Mouse (Mus musculus) kidney, postnatal 0 days (tissue): ENCODE results near the gene Rab31. TPM values are rescaled to one million over a fixed set of nuclear protein-coding genes. Genes with fewer than 3 reads are reported as not detected.

Experiments
- ATAC-seq: fragments of 200-750 bp; cut with Nextera tagmentation; replicated peaks from 2 replicates; pipeline ENCODE4 v1.8.0; 2017; ENCODE audit warnings: low read depth, moderate number of reproducible peaks, moderate TSS enrichment, moderate library complexity; ENCODE audit not compliant: low FRiP score
- DNase-seq: peaks from one replicate; pipeline ENCODE4 v3.0.0-alpha.2; 2016; ENCODE audit warnings: low spot score
- H3K27ac ChIP-seq: fragments of 300-500 bp; sonication (generic); 2 replicates; pipeline ENCODE4 v1.5.1; 2014; ENCODE audit warnings: mild to moderate bottlenecking
- H3K27me3 ChIP-seq: fragments of 300-500 bp; sonication (generic); 2 replicates; pipeline ENCODE4 v1.6.1; 2014; ENCODE audit warnings: low read length, mixed read lengths; ENCODE audit not compliant: insufficient read depth
- H3K36me3 ChIP-seq: fragments of 300-500 bp; sonication (generic); 2 replicates; pipeline ENCODE4 v1.6.1; 2014; ENCODE audit warnings: low read length, mixed read lengths; ENCODE audit not compliant: insufficient read depth
- H3K4me1 ChIP-seq: fragments of 300-500 bp; sonication (generic); replicated peaks from 2 replicates; pipeline ENCODE4 v1.6.1; 2014; ENCODE audit warnings: antibody characterized with exemption, low read length, mixed read lengths; ENCODE audit not compliant: insufficient read depth
- H3K4me2 ChIP-seq: fragments of 300-500 bp; sonication (generic); 2 replicates; pipeline ENCODE4 v1.6.1; 2014; ENCODE audit warnings: mild to moderate bottlenecking, low read length, moderate library complexity, mixed read lengths
- H3K4me3 ChIP-seq: fragments of 300-500 bp; sonication (generic); replicated peaks from 2 replicates; pipeline ENCODE4 v1.5.1; 2014; ENCODE audit warnings: low read depth, low read length
- H3K9ac ChIP-seq: fragments of 300-500 bp; sonication (generic); 2 replicates; pipeline ENCODE4 v1.6.1; 2014; ENCODE audit warnings: low read depth, low read length
- H3K9me3 ChIP-seq: fragments of 300-500 bp; sonication (generic); replicated peaks from 2 replicates; pipeline ENCODE4 v1.6.1; 2016; ENCODE audit warnings: low read length, inconsistent platforms, mixed read lengths
- CTCF ChIP-seq: IDR thresholded peaks from 2 replicates; pipeline ENCODE4 v1.5.1; 2016; ENCODE audit warnings: antibody characterized with exemption, low read depth, mild to moderate bottlenecking, moderate library complexity
- WGBS: fragments of 180-500 bp; shearing (Covaris S2); extraction: QIAGEN DNeasy Blood & Tissue Kit; methylation state at CpG from one replicate; pipeline ENCODE4 v1.1.7; 2014; 5-methylcytosine and 5-hydroxymethylcytosine counted together
- polyA plus RNA-seq: library from polyadenylated mRNA; unstranded; fragments of >200 nt; fragmentation: Nextera tagmentation; extraction: Ambion mirVana; gene quantifications from 2 replicates; pipeline ENCODE4 v1.2.1, GENCODE M21; 2015

The Rab31 gene
- polyA plus RNA-seq, 1 experiment from 2014 or later: 30.0 TPM

GRCm38 (mm10) chr17:65681516-65681915 is 91.0 kb downstream of the Rab31 start:
- Histone ChIP-seq H3K27me3 (no peaks in the 10 kb centered on the region), H3K9me3 (no peaks in the 10 kb centered on the region), H3K4me2 (no peak overlapping the region), H3K4me3 (no peak overlapping the region), H3K36me3 (no peaks in the 10 kb centered on the region), H3K9ac (no peak overlapping the region), H3K27ac (no peak overlapping the region), H3K4me1 (no peaks in the 10 kb centered on the region)
- no peak for DNase-seq
- ATAC-seq: no peak
- TF ChIP-seq CTCF: no peak
- 88% methylated on average over 6 of the region's 6 CpGs for WGBS

DNA sequence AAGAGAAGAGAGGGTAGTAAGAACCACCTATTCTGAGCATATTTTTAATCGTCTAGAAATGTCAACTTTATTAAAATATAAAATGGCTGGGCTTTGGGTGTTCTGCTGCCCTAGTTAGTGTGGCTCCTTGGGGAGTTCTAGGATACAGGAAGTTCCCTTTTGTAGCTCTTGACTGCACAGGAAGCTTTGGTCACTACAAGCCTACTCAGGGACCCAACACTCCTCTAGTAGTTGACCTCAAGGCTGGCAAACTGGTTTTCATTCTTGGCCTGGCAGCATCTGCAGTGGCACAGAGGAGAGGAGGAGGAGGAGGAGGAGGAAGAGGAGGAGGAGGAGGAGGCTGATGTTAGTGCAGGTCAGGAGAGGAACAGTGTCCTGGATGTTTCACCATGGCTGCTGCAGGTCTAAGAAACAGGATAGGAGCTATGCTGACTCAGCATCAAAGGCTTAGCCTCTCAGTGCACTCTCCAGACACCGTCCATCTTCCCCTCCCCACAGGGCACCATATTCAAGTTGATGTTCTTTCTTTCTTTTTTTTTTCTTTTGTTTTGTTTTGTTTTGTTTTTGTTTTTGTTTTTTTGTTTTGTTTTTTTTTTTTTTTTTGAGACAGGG is 91.6 kb downstream of the Rab31 start:
- ATAC-seq (no peak), DNase-seq (no peak)
- no peak for TF ChIP-seq CTCF
- no peak overlapping the region for H3K4me3 ChIP-seq
- WGBS: 74% methylated on average over 2 of the region's 2 CpGs
- no peaks in the 10 kb centered on the region for H3K27me3 ChIP-seq
- H3K27ac ChIP-seq: no peak overlapping the region
- H3K4me2 ChIP-seq: no peak overlapping the region
- H3K4me1 ChIP-seq: no peaks in the 10 kb centered on the region
- H3K9me3 ChIP-seq: no peaks in the 10 kb centered on the region
- H3K36me3 ChIP-seq: no peaks in the 10 kb centered on the region
- H3K9ac ChIP-seq: no peak overlapping the region

DNA sequence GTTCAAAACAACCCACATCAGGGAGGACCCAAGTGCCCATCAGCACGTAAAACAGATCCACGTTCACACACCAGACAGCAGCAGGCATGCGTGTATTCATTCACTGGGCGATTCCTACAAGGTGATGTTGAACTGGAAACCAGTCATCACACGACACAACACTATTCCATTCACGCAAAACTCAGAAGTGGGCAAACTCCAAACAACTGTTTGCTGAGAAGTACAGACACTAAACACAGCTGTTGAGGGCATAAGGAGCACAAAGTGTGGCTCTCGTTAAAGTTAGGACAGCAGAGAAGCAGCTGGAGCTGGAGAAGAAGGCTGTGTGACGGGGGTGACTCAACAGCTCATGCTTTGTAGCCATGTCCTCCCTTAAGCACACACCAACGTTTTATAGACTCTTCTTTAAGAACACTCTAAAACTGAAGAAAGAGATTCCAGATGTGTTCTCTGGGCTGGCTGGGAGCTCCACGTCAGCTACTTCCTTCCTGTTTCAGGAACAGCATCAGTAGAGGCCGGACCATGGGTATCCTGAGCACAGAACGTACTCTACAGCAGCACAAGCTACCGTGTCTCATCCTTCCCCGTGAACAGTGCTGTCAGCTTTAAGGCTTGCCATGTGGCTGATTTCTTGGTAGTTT is 92.6 kb downstream of the Rab31 start:
- ATAC-seq: no peak
- H3K4me1 ChIP-seq: no peaks in the 10 kb centered on the region

DNA sequence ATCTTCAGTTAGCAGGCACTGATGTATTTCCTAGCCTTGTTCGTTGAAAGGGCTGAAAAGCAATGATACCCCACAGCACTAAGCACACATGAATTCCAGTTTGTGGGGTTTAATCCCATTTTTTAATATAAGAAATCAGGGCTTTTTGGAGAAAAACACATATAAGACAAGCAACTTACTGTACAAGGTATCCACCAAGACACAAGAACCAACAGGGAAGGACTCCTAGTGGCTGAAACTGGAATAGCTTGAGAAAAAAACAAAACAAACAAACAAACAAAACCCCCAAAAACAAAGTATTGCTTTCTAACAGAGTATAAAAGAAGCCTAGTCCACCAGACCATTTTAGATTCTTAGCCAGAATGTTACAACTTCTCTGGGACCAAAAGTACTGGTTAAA is 94.8 kb downstream of the Rab31 start:
- Histone ChIP-seq H3K4me3 (no peak overlapping the region), H3K36me3 (no peaks in the 10 kb centered on the region), H3K9me3 (no peaks in the 10 kb centered on the region), H3K27me3 (no peaks in the 10 kb centered on the region), H3K27ac (no peak overlapping the region), H3K4me1 (no peaks in the 10 kb centered on the region), H3K9ac (no peak overlapping the region), H3K4me2 (no peak overlapping the region)
- ATAC-seq (no peak), DNase-seq (no peak)
- WGBS: 90% methylated on average over 1 of the region's 1 CpGs
- TF ChIP-seq CTCF: peak; percentile 61

More for the DNA sequence above, 92.6 kb downstream of the Rab31 start:
- DNase-seq: peak; percentile 53
- Histone ChIP-seq H3K27ac (peak overlapping the region; percentile 48; the same call in 1 of the 2 replicates), H3K4me3 (no peak overlapping the region), H3K27me3 (no peaks in the 10 kb centered on the region), H3K9me3 (no peaks in the 10 kb centered on the region), H3K9ac (no peak overlapping the region), H3K4me2 (no peak overlapping the region), H3K36me3 (no peaks in the 10 kb centered on the region)
- WGBS: 59% methylated on average over 14 of the region's 14 CpGs
- no peak for TF ChIP-seq CTCF

GRCm38 (mm10) chr17:65676536-65676935 is 96.0 kb downstream of the Rab31 start:
- no peak for ATAC-seq
- Histone ChIP-seq H3K4me2 (no peak overlapping the region), H3K27me3 (no peaks in the 10 kb centered on the region), H3K9me3 (no peaks in the 10 kb centered on the region), H3K27ac (no peak overlapping the region), H3K36me3 (no peaks in the 10 kb centered on the region), H3K4me1 (no peaks in the 10 kb centered on the region), H3K4me3 (no peak overlapping the region), H3K9ac (no peak overlapping the region)
- WGBS: 91% methylated on average over 8 of the region's 8 CpGs
- no peak for DNase-seq
- TF ChIP-seq CTCF: no peak

- no peaks in the 10 kb centered on the region for H3K9me3 ChIP-seq
- ATAC-seq: no peak
- H3K4me1 ChIP-seq: no peaks in the 10 kb centered on the region
- DNase-seq: no peak
- no peak overlapping the region for H3K4me2 ChIP-seq
- no peak for TF ChIP-seq CTCF
- no peak overlapping the region for H3K4me3 ChIP-seq
- no peaks in the 10 kb centered on the region for H3K27me3 ChIP-seq
- no peak overlapping the region for H3K9ac ChIP-seq
- no peak overlapping the region for H3K27ac ChIP-seq
- 78% methylated on average over 3 of the region's 3 CpGs for WGBS
- no peaks in the 10 kb centered on the region for H3K36me3 ChIP-seq
These were observed 96.6 kb downstream of the Rab31 start for GRCm38 (mm10) chr17:65675985-65676384.
